Mouse (Mus musculus): ENCODE data around the gene Colgalt2.

DNA sequence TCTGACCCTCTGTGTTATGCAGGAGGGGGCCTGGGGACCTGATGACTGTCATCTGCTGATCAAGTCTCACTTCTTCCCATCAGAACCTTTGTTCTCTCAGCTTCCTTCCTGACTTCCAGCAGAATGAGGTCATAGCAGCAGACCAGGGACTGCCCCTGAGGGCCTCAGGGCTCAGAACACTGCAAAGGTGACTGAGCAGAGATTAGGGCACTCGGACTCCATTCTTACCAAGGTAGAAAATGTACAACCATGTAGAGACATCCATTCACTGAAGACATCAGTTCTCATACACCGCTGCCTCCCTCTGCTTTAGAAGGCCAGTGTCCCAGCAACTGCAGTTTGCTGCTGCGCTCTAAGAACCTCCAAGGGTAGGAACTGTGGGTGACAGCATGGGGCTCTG lies 23.4 kb downstream of the Colgalt2 start:
- TF ChIP-seq GATA1 (IDR thresholded peaks at IDR 0.05; ENCODE audit: borderline replicate concordance, low read length) (no peak), FLI1 (IDR thresholded peaks at IDR 0.05; ENCODE audit: low read length) (no peak)

Data from megakaryocyte, embryonic 14.5 days (primary cell).